Mouse (Mus musculus) T-helper 1 cell (primary cell): ENCODE data around the gene Ccdc92.

Experiments
- in situ Hi-C: fragments of 300-600 bp; cut with MboI, MseI; formaldehyde crosslinking; loops from one replicate; pipeline ENCODE4 v1.15.1; 2025; ENCODE audit warnings: high pct_unique_total_duplicates

Ccdc92 gene

GRCm38 (mm10) chr5:124861463-124861862 lies 761 bp downstream of the Ccdc92 start:
- in situ Hi-C loops: loop anchor here (5.0 to 25.0 kb wide), 3 partner anchors 249 to 1849 kb away; partner anchors contain the start of genes 2810006K23Rik, Mphosph9 and Orai1

GRCm38 (mm10) chr5:124860013-124860412 lies 2.2 kb downstream of the Ccdc92 start:
- in situ Hi-C loops: loop anchor here (5.0 to 25.0 kb wide), 3 partner anchors 248 to 1848 kb away; partner anchors contain the start of genes 2810006K23Rik, Mphosph9 and Orai1

GRCm38 (mm10) chr5:124854202-124854601 lies 8.0 kb downstream of the Ccdc92 start:
- in situ Hi-C loops: loop anchor here (25.0 kb wide), 2 partner anchors 517 to 1842 kb away; partner anchors contain the start of genes 2810006K23Rik, Mphosph9 and Orai1

- in situ Hi-C loops: loop anchor here (25.0 kb wide), 2 partner anchors 516 to 1841 kb away; partner anchors contain the start of genes 2810006K23Rik, Mphosph9 and Orai1
Measured at GRCm38 (mm10) chr5:124853079-124853478, 9.1 kb downstream of the Ccdc92 start.

GRCm38 (mm10) chr5:124852294-124852693 lies 9.9 kb downstream of the Ccdc92 start:
- in situ Hi-C loops: loop anchor here (25.0 kb wide), 2 partner anchors 515 to 1840 kb away; partner anchors contain the start of genes 2810006K23Rik, Mphosph9 and Orai1

GRCm38 (mm10) chr5:124851572-124851971 lies 10.7 kb downstream of the Ccdc92 start:
- in situ Hi-C loops: loop anchor here (25.0 kb wide), 2 partner anchors 514 to 1839 kb away; partner anchors contain the start of genes 2810006K23Rik, Mphosph9 and Orai1

- in situ Hi-C loops: no loop called here
Measured at GRCm38 (mm10) chr5:124848994-124849393, 13.2 kb downstream of the Ccdc92 start.

- in situ Hi-C loops: no loop called here
Measured at GRCm38 (mm10) chr5:124847014-124847413, 15.2 kb downstream of the Ccdc92 start.

- in situ Hi-C loops: no loop called here
Measured at GRCm38 (mm10) chr5:124844929-124845328, 17.3 kb downstream of the Ccdc92 start.

GRCm38 (mm10) chr5:124843386-124843785 lies 18.8 kb downstream of the Ccdc92 start:
- in situ Hi-C loops: no loop called here

- in situ Hi-C loops: no loop called here
Measured at GRCm38 (mm10) chr5:124840669-124841068, 21.6 kb downstream of the Ccdc92 start.

- in situ Hi-C loops: no loop called here
Measured at GRCm38 (mm10) chr5:124840202-124840601, 22.0 kb downstream of the Ccdc92 start.

GRCm38 (mm10) chr5:124836621-124837020 lies 25.6 kb downstream of the Ccdc92 start:
- in situ Hi-C loops: no loop called here

GRCm38 (mm10) chr5:124836075-124836474 lies 26.1 kb downstream of the Ccdc92 start:
- in situ Hi-C loops: no loop called here

- in situ Hi-C loops: no loop called here
Measured at GRCm38 (mm10) chr5:124835218-124835617, 27.0 kb downstream of the Ccdc92 start.

- in situ Hi-C loops: no loop called here
Measured at GRCm38 (mm10) chr5:124830331-124830730, 31.9 kb downstream of the Ccdc92 start.

- in situ Hi-C loops: no loop called here
Measured at GRCm38 (mm10) chr5:124822128-124822894, 39.9 kb downstream of the Ccdc92 start.

GRCm38 (mm10) chr5:124817050-124817449 lies 45.2 kb downstream of the Ccdc92 start:
- in situ Hi-C loops: no loop called here

- in situ Hi-C loops: no loop called here
Measured at GRCm38 (mm10) chr5:124814797-124815196, 47.4 kb downstream of the Ccdc92 start.

GRCm38 (mm10) chr5:124812466-124812865 lies 49.8 kb downstream of the Ccdc92 start:
- in situ Hi-C loops: no loop called here

- in situ Hi-C loops: loop anchor here (10.0 kb wide), 1 partner anchor 405 kb away; no protein-coding TSS in a partner anchor
Measured at GRCm38 (mm10) chr5:124809708-124810366, 52.4 kb downstream of the Ccdc92 start.

GRCm38 (mm10) chr5:124792112-124792511 lies 70.1 kb downstream of the Ccdc92 start:
- in situ Hi-C loops: no loop called here
